Mouse (Mus musculus) left cerebral cortex, adult 8-10 months (tissue): ENCODE results near the gene Sntn. TPM values are rescaled to one million over a fixed set of nuclear protein-coding genes. Genes with fewer than 3 reads are reported as not detected.

Source experiments
- DNase-seq, 2 experiments: peaks; one replicate each; pipeline ENCODE4 v3.0.0; 2022; ENCODE audit warnings: low spot score in 2 of 2
- total RNA-seq, 4 experiments: library from RNA; stranded (reverse); gene quantifications; 2 replicates each; pipeline ENCODE4 v1.2.4; 2022

The Sntn gene
- total RNA-seq, result under 1 TPM in 2 of 4 experiments, not detected in 2; 0.42 to 0.50 TPM

- DNase-seq, result no peak
These were observed at the start of gene Sntn for GRCm38 (mm10) chr14:13670576-13670975. Gene Sntn (plus strand): TSS chr14:13670876.

- DNase-seq, result no peak
These were observed 20.8 kb upstream of the Sntn start for GRCm38 (mm10) chr14:13649865-13650264.

GRCm38 (mm10) chr14:13651039-13651438 lies 19.6 kb upstream of the Sntn start:
- no peak for DNase-seq

- DNase-seq, result no peak
These were observed 19.0 kb upstream of the Sntn start for GRCm38 (mm10) chr14:13651541-13652298.

GRCm38 (mm10) chr14:13686716-13687115 lies 16.0 kb downstream of the Sntn start:
- peak in 1 of 2 experiments; percentile 40 for DNase-seq

- no peak for DNase-seq
These were observed 19.8 kb downstream of the Sntn start for GRCm38 (mm10) chr14:13690426-13690825.

GRCm38 (mm10) chr14:13732263-13732662 lies 61.6 kb downstream of the Sntn start:
- no peak for DNase-seq

Other genes with a start within 250 kb of the Sntn start
- gene Gm281, start 243.6 kb downstream of the Sntn start, total RNA-seq, result not detected